Mouse (Mus musculus) testis, postnatal 10 days (tissue): ENCODE results near the gene Enthd1.
"Not testable (repeated sequence)": the region's sequence is repeated elsewhere in the genome, so short reads cannot be mapped to it uniquely, and the experiment has no call there.

Experiments
- DNase-seq: peaks from one replicate; pipeline ENCODE4 v3.0.0; 2021; ENCODE audit warnings: low spot score

Gene Enthd1

GRCm38 (mm10) chr15:80565106-80565665, at the start of gene Enthd1:
TSS of gene Enthd1 (minus strand) at chr15:80565156.
- DNase-seq: no peak

DNA sequence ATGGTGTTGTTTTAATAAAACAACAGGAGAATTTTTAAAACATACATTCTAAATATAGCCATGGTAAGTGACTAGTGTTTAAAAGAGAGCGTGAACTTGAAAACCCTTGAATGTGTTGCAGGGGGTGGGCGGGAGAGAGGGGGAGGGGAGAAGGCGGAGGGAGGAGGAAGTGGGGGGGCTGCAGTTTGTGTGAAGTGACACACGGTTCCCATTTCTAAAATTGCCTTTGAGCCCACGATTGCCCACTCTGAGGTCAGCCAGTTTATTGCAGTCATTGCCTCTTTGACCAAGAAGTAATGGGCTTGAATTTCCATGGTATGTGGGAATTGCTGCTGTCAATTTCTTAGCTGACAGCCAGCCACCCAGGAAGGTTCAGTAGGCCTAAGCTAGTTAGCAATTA, 48.9 kb upstream of the Enthd1 start:
- DNase-seq: no peak

GRCm38 (mm10) chr15:80611478-80611877, 46.5 kb upstream of the Enthd1 start:
- DNase-seq: no peak

GRCm38 (mm10) chr15:80610335-80610734, 45.4 kb upstream of the Enthd1 start:
- DNase-seq: no peak

GRCm38 (mm10) chr15:80607970-80608369, 43.0 kb upstream of the Enthd1 start:
- no peak for DNase-seq

DNA sequence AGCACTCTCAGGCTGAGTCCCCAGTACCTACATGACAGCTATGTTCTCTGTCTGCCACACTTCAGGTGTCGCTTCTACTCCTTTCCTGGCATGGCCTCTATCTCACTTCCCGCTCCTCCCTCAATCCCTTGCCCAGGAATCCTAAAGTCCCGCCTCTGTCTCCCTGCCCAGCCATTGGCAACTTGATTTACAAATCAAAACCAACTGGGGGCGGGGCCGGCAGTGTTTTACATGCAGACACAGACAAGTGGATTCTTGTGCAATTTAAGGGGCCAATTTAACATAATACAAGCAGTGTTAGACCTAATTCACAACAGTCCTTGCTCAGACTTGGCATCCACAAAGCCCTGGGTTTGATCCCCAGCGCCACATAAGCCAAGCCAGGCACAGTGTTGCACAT, 39.1 kb upstream of the Enthd1 start:
- no peak for DNase-seq

- no peak for DNase-seq
Observed at GRCm38 (mm10) chr15:80602487-80602886, 37.5 kb upstream of the Enthd1 start.

GRCm38 (mm10) chr15:80601456-80601855, 36.5 kb upstream of the Enthd1 start:
- DNase-seq: no peak

GRCm38 (mm10) chr15:80599843-80600242, 34.9 kb upstream of the Enthd1 start:
- DNase-seq: no peak

- DNase-seq: peak; percentile 83
Observed at GRCm38 (mm10) chr15:80599213-80599750, 34.3 kb upstream of the Enthd1 start.

DNA sequence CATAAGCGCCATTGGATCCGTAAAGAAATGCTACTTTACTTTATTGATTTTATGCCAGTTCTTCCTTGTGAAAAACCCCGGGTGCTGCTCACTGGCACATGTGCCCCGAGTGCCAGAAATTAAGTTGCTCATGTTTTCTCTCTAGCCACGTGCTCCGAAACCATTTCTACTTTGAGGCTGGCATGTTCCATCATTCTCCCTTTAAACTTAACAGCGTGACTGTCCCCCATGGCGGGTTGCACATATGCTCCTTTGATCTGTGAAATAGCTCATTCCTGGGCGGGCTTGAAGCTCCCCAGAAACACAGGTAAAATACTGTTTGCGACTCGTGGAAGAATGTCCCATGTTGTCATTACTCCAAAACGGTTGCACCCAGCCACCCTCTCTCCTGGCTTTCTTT, 33.8 kb upstream of the Enthd1 start:
- no peak for DNase-seq

DNA sequence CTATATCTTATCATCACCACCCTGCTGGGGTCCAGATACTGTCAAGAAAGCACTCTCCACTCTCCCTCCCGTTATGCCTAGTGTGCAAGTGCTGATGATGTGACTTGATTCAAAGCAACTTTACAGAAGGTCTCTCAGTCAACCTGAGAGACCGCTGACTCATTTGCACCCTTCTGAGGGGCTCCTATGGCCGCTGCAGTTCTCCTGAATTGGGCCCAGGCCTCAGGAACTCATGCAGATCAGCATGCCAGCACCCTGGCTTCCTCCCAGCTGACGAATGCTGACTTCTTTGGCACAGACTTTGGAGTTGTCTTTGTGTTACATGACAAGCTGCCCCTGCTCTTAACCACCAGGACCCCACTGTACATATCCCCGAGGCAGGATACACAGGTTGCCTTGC, 28.9 kb upstream of the Enthd1 start:
- no peak for DNase-seq

DNA sequence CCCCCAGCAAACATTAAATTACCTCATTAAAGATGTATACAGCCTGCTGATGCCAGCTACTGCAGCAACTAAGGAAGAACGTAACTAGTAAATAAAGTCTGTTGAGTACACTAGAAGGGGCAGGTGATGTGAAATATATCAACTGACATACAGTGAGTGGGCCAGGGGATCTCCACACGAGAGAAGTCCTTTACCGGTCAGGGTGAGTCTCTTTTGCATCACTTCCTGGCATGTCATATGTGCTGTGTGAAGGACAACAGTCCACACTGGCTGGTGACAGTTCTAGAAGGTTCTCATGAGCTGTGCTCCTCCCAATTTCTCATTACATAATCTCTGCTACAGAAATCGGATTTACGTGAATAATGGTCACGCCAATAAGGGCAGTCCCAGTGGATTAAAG, 27.8 kb upstream of the Enthd1 start:
- DNase-seq: no peak

DNA sequence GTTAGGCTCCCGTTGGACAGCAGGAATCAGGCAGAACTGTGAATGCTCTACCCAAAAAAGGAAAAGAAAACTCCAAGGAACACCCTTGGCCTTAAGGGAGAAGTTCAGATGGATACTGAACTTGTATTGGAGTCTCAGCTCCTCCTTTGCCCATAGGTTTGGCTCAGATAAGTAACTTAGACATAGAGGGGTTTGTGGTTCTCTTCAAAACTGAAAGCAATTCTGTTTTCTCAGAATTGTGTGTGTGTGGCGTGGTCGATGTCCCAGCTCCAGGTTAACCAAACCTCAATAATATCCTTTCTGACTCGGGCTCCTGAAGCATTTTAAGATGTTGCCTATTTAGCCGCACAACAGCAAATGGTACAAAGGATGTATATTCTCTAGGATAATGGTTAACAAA, 25.7 kb upstream of the Enthd1 start:
- DNase-seq: no peak

- no peak for DNase-seq
Observed at GRCm38 (mm10) chr15:80586296-80586695, 21.3 kb upstream of the Enthd1 start.

DNA sequence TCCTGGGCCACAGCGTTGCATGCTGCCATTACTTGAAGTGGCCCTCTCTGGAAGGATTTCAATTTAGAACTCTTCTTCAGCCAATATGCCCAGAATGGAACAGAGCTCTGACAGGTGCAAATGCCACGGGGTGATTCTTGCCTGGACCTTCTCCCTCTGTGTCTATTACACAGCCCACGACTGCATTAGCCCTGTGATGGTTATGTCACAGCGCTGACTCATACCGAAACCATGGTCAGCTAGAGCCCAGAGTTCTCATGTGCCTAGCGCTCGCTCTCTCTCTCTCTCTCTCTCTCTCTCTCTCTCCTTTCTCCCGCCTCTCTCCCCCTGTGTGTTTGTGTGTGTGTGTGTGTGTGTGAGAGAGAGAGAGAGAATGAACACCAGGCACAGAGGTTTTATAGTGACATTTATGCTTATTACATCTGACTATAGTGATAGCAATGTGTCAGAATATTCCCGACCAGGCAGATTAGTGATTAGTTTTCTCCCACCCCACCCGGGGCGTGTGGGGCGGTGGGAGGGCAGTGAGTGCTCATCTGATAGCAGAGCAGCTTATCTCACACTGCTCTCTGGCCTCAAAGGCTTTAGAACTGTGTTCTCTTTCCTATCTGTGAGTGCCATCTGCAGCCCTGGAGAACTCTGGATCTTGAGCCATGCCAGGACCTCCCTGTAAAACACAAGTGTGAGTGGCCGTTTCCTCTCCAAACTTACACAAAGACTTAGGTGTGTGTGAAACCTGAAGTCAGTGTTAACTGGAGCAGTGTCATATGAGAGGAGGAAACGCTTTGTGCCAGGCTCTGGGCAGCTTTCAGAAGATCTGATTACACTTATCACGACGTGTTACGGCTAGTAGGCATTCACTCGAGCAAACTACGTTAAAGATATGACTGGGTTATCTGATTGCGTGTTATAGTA, 17.9 kb upstream of the Enthd1 start:
- no peak for DNase-seq

DNA sequence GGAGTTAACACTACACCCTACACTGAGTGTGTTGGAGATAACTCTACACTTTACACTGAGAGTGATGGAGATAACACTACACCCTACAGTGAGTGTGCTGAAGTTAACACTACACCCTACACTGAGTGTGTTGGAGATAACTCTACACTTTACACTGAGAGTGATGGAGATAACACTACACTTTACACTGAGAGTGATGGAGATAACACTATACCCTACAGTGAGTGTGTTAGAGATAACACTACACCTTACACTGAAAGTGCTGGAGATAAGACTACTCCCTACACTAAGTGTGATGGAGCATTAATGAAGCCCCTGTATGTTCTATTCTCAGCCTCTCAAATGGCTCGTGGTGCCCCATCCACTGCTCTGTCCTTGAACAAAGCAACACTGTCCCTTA, 15.6 kb upstream of the Enthd1 start:
- DNase-seq: not testable (repeated sequence)

DNA sequence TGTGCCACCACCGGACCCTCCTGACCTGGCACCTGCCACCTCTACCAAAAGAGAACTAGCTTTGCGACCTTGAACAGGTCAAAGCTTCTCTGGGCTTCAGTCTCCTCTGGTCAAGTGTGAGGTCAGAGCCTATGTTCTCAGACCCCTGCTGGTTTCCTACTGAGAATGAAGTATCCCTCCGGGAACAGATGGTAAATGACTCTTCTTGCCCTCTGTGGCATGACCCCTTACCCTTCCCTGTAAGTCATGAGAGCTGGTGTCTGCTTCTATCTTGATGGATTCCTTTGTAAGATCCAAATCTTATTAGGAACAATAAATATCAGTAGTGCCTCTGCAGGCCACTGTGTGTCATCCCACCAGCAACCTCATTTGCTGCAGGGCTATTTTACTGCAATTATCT, 14.2 kb upstream of the Enthd1 start:
- no peak for DNase-seq

GRCm38 (mm10) chr15:80577166-80577960, 12.4 kb upstream of the Enthd1 start:
- DNase-seq: no peak

GRCm38 (mm10) chr15:80576415-80576994, 11.5 kb upstream of the Enthd1 start:
- no peak for DNase-seq

DNA sequence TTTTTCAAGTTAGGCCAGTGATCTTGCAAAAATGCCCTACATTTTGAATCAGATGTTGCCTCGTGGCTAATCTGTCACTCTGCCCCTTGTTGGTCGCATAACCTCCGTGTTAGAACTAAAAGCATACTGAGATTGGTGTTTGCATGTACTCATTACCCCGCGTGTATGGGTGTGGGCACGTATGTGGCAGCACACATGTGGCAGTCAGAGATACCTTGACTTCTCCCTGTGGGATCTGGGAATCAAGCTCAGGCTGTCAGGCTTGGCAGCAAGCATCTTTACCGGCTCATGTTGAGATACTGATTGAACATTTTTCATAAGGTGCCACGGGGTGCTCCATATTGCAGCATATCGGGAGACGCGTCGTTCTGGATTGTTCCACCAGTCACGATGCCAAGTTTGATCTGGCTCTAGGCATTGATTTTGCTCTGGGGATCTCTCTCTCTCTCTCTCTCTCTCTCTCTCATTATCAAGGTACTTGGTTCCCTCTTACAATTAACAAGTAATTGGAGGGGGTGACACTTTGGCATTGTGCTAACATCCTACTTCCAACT, 10.9 kb upstream of the Enthd1 start:
- no peak for DNase-seq
